Mouse (Mus musculus): Measurements from ENCODE around the gene Zfp853. TPM values are rescaled to one million over a fixed set of nuclear protein-coding genes. Genes with fewer than 3 reads are reported as not detected.

Zfp853 gene
- polyA plus RNA-seq, 1 experiment from 2014 or later: 0.23 TPM

GRCm38 (mm10) chr5:143244926-143245325 is 48.5 kb downstream of the Zfp853 start:
- WGBS: 98% methylated on average over 26 of the region's 26 CpGs
- Histone ChIP-seq H3K27ac (replicated peaks) (no peak overlapping the region), H3K4me2 (no peak overlapping the region), H3K9me3 (replicated peaks) (no peaks in the 10 kb centered on the region), H3K4me1 (no peaks in the 10 kb centered on the region), H3K27me3 (replicated peaks) (no peaks in the 10 kb centered on the region), H3K9ac (replicated peaks) (no peak overlapping the region), H3K4me3 (replicated peaks) (no peak overlapping the region), H3K36me3 (peaks cover 95% of the 10 kb centered on the region)
- no peak for ATAC-seq (ENCODE audit: low FRiP score)

Other genes with a start within 250 kb of the Zfp853 start
- gene Rnf216, start 180.6 kb downstream of the Zfp853 start, polyA plus RNA-seq (2015; fragmentation: Nextera tagmentation; extraction: Ambion mirVana): 26.6 and 29.6 TPM in 2 replicates
- gene Olfr718-ps1, start 146.0 kb downstream of the Zfp853 start, polyA plus RNA-seq (2015; fragmentation: Nextera tagmentation; extraction: Ambion mirVana): 0.10 TPM in 1 of 2 replicates, not detected in the other
- 12.7 and 13.1 TPM in 2 replicates for gene Rbak, start 112.8 kb downstream of the Zfp853 start, polyA plus RNA-seq (2015; fragmentation: Nextera tagmentation; extraction: Ambion mirVana)
- gene Spdye4b, start 112.6 kb downstream of the Zfp853 start, polyA plus RNA-seq (2015; fragmentation: Nextera tagmentation; extraction: Ambion mirVana): not detected in 2 replicates
- not detected in 2 replicates for gene Spdye4a, start 66.7 kb downstream of the Zfp853 start, polyA plus RNA-seq (2015; fragmentation: Nextera tagmentation; extraction: Ambion mirVana)
- 17.3 and 19.0 TPM in 2 replicates for gene Zfp12, start 58.5 kb downstream of the Zfp853 start, polyA plus RNA-seq (2015; fragmentation: Nextera tagmentation; extraction: Ambion mirVana)
- gene Zfp316, start 23.6 kb downstream of the Zfp853 start, polyA plus RNA-seq (2015; fragmentation: Nextera tagmentation; extraction: Ambion mirVana): 8.0 and 9.7 TPM in 2 replicates
- 25.7 and 30.2 TPM in 2 replicates for gene E130309D02Rik, start 21.7 kb upstream of the Zfp853 start, polyA plus RNA-seq (2015; fragmentation: Nextera tagmentation; extraction: Ambion mirVana)
- gene Zdhhc4, start 35.6 kb upstream of the Zfp853 start, polyA plus RNA-seq (2015; fragmentation: Nextera tagmentation; extraction: Ambion mirVana): 75.4 and 77.4 TPM in 2 replicates
- gene Grid2ip, start 63.7 kb upstream of the Zfp853 start, polyA plus RNA-seq (2015; fragmentation: Nextera tagmentation; extraction: Ambion mirVana): 0.19 and 0.33 TPM in 2 replicates
- 141 and 151 TPM in 2 replicates for gene Kdelr2, start 110.2 kb upstream of the Zfp853 start, polyA plus RNA-seq (2015; fragmentation: Nextera tagmentation; extraction: Ambion mirVana)
- 20.4 and 21.9 TPM in 2 replicates for gene Daglb, start 171.0 kb upstream of the Zfp853 start, polyA plus RNA-seq (2015; fragmentation: Nextera tagmentation; extraction: Ambion mirVana)
- gene Rac1, start 234.4 kb upstream of the Zfp853 start, polyA plus RNA-seq (2015; fragmentation: Nextera tagmentation; extraction: Ambion mirVana): 385 and 423 TPM in 2 replicates